Mouse (Mus musculus) common myeloid progenitor, adult 5-6 weeks (primary cell): ENCODE measurements around the gene Glra1. TPM values are rescaled to one million over a fixed set of nuclear protein-coding genes. Genes with fewer than 3 reads are reported as not detected.

ENCODE experiments used
- ATAC-seq: replicated peaks from 2 replicates; pipeline ENCODE4 v1.8.0; 2016; ENCODE audit warnings: low read depth, mild to moderate bottlenecking, moderate TSS enrichment, inconsistent platforms; ENCODE audit not compliant: poor library complexity, severe bottlenecking
- total RNA-seq: library from RNA; stranded (forward); fragments of 200-1000, 187-1606 nt; gene quantifications from 2 replicates; pipeline ENCODE4 v1.2.3, GENCODE M21; 2017

The Glra1 gene
- total RNA-seq, 1 experiment from 2014 or later = not detected

- peak; percentile 90 for ATAC-seq
Measured at GRCm38 (mm10) chr11:55518806-55519674, 89.0 kb downstream of the Glra1 start.

- ATAC-seq = no peak
Measured at GRCm38 (mm10) chr11:55517666-55518065, 90.3 kb downstream of the Glra1 start.

GRCm38 (mm10) chr11:55511374-55511773 is 96.6 kb downstream of the Glra1 start:
- ATAC-seq = peak; percentile 52; the same call in 1 of the 2 replicates

GRCm38 (mm10) chr11:55505485-55505884 is 102.5 kb downstream of the Glra1 start:
- no peak for ATAC-seq

DNA sequence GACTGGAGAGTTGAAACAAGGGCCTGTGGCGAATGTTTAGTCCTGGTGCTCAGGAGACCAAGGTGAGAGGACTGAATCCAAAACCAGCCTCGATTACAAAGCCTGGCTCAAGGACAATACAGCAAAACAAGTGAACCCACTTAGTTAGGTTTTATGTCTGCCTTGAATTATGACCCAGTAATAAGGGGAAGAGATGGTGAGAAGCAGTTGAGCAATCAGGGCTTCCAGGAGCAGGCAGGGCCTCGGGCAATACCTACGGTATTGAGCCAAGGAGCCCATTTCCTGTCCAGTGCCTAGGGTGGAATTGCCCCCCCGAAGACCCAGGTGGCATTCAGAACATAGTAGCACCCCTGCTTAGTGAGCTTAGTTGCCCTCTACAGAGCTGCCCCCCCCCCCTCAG is 105.1 kb downstream of the Glra1 start:
- ATAC-seq = no peak

GRCm38 (mm10) chr11:55501955-55502531 is 106.0 kb downstream of the Glra1 start:
- no peak for ATAC-seq

- ATAC-seq = peak; percentile 90
Measured at GRCm38 (mm10) chr11:55497885-55498284, 110.1 kb downstream of the Glra1 start.

DNA sequence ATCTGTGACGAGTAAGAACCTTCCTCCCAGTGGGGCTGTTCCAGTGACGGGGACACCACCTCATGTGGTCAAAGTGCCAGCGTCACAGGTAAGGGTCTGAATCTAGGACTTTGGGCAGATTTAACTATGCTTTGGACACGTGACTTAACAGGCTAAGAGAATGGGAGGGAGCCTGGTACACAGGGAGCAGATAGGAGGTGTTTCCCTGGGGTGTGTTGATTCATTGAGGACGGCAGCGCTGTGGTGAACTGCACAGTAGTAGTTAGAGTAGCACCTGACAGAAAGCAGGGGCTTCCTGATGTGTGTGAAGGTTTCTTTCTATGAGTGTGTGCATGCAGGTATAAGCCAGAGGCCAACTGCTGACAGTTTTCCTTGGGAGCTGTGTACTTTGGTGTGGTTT is 111.8 kb downstream of the Glra1 start:
- no peak for ATAC-seq

DNA sequence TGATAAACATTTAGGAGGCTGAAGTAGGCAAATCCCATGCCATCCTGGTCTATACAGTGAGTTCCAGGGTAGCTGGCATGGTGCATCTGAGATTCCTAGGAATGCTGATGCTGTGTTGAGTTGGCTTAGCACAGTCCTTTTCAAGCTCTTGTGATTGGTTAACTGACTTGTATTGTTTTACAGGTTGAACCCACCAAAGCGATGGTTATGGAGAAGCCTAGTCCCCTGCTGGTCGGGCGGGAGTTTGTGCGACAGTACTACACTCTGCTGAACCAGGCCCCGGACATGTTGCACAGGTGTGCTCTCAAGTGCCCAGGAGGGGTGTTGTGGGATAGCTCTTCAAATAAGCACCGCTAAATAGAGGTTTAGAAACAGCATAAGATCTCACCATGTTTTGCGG is 122.6 kb downstream of the Glra1 start:
- ATAC-seq = no peak

DNA sequence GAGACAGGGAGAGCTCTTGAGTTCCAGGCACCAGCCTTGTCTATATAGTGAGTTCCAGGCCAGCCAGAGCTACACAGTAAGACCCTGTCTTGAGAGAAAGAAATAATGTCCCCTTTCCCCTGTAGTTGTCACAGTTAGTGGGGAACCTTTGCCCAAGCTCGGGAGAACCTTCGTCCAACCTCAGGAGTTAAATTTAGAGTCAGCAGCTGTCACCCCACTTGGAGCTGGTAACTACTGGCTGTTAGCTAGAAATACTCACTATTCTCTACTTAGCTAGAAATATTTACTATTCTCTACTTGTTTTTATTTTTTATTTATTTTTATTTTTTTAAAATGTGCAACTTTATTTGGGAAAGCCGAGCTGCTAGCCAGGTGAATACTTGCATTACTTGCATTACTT is 134.8 kb downstream of the Glra1 start:
- ATAC-seq = no peak

- no peak for ATAC-seq
Measured at GRCm38 (mm10) chr11:55471467-55471866, 136.5 kb downstream of the Glra1 start.

- ATAC-seq = no peak
Measured at GRCm38 (mm10) chr11:55470761-55471160, 137.2 kb downstream of the Glra1 start.

GRCm38 (mm10) chr11:55469923-55470691 is 137.9 kb downstream of the Glra1 start:
- peak; percentile 1; the same call in 1 of the 2 replicates for ATAC-seq

DNA sequence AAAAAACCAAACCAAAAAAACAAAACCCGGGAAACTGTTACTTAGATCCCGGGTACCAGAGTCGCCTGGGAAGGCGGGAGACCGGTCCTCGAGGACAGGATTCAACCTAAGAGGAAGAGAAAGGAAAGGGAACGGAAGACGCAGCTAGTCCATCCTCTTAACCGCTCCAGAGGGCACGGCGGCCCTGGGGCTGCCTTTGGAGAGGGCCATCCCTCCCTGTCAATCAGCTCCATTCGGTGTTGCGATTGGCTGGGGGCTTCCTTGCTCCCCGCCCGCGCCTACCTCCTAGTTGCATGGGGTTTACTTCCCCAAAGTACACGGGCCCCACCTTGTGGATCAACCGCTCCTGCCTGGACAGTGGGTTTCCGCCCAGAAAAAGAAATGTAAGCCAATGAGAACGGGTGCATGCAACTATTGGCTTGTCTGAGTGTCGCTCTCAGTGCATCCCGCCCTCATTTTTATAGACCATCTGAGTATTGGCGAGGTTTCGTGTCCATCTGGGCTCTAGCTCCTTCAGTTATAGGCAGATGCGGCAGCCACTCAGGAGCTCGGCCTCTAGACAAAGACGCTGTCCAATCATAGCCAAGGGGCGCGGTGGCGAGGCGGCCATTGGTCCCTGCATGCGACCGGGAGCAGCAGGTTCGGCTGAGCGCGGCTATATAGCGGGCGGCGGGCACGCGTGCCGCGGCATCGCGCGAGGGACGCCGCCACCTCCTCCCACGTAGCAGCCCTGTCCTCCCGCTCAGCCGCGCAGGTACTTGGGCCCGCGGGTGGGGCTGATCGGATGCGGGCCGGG is 138.8 kb downstream of the Glra1 start, which contains the start of gene G3bp1:
TSS of gene G3bp1 (plus strand) at position 638 of the 796 bp plus-strand sequence.
- ATAC-seq = peak; percentile 89

GRCm38 (mm10) chr11:55468611-55469047 is 139.4 kb downstream of the Glra1 start:
- peak; percentile 24 for ATAC-seq

GRCm38 (mm10) chr11:55468012-55468411 is 140.0 kb downstream of the Glra1 start:
- no peak for ATAC-seq

DNA sequence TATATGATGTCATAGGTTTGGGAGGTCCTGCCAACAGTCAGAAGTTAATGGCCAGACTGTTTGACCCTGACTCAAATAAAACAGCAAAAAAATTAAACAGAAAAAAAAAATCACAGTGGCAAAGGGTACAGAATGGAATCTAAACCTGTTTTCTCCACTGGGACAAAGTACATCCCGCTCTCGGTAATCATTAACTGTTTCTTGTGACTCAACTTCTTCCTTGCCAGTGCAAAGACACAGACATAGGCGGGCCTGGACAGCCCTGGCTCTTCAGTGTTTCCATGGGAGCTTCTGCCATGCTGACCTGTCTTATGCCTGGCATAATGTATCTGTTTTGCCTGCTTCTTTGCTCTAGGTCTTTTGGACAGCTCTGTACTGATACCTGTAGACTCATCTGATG is 142.8 kb downstream of the Glra1 start:
- no peak for ATAC-seq

DNA sequence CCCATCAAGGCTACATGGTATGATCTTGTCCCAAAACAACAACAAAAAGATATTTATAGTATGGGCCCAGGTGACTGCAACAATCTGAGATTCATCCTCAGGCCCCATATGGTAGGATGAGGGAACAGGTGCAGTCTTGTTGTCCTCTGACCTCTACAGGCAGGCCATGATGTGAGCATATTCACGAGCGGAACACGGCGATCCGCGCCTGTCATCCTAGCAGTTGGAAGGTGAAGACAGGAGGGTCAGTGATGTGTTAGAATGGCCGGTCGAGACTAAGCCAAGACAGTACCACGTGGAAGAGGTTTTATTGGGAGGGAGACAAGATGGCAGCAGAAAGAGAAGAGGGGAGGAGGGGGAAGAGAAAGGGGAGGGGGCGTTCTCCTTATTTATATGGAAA is 143.3 kb downstream of the Glra1 start:
- no peak for ATAC-seq
